Mouse (Mus musculus) T-cell, adult 2 months (primary cell): ENCODE results near the gene Lysmd2.
"Not testable (repeated sequence)": the region's sequence is repeated elsewhere in the genome, so short reads cannot be mapped to it uniquely, and the experiment has no call there.

Experiments
- DNase-seq: peaks from one replicate; pipeline ENCODE4 v3.0.0; 2022; ENCODE audit warnings: low spot score

Lysmd2 gene

GRCm38 (mm10) chr9:75626308-75626604 lies 715 bp downstream of the Lysmd2 start:
- no peak for DNase-seq

GRCm38 (mm10) chr9:75630823-75631454 lies 5.4 kb downstream of the Lysmd2 start:
- peak; percentile 10 for DNase-seq

- DNase-seq = no peak
Observed at GRCm38 (mm10) chr9:75632111-75632510, 6.6 kb downstream of the Lysmd2 start.

GRCm38 (mm10) chr9:75632902-75633301 lies 7.4 kb downstream of the Lysmd2 start:
- DNase-seq = no peak

GRCm38 (mm10) chr9:75633603-75634002 lies 8.1 kb downstream of the Lysmd2 start:
- DNase-seq = no peak

- DNase-seq = no peak
Observed at GRCm38 (mm10) chr9:75634226-75634625, 8.7 kb downstream of the Lysmd2 start.

- peak; percentile 23 for DNase-seq
Observed at GRCm38 (mm10) chr9:75645405-75645804, 19.9 kb downstream of the Lysmd2 start.

- DNase-seq = no peak
Observed at GRCm38 (mm10) chr9:75653981-75654911, 28.7 kb downstream of the Lysmd2 start.

GRCm38 (mm10) chr9:75656456-75656855 lies 30.9 kb downstream of the Lysmd2 start:
- not testable (repeated sequence) for DNase-seq

- DNase-seq = no peak
Observed at GRCm38 (mm10) chr9:75660917-75661316, 35.4 kb downstream of the Lysmd2 start.

GRCm38 (mm10) chr9:75665364-75665763 lies 39.8 kb downstream of the Lysmd2 start:
- DNase-seq = no peak

GRCm38 (mm10) chr9:75666612-75667011 lies 41.1 kb downstream of the Lysmd2 start:
- no peak for DNase-seq

GRCm38 (mm10) chr9:75672769-75673168 lies 47.2 kb downstream of the Lysmd2 start:
- no peak for DNase-seq

GRCm38 (mm10) chr9:75676226-75676625 lies 50.7 kb downstream of the Lysmd2 start:
- DNase-seq = no peak

- DNase-seq = no peak
Observed at GRCm38 (mm10) chr9:75678341-75678740, 52.8 kb downstream of the Lysmd2 start.

GRCm38 (mm10) chr9:75679629-75680028 lies 54.1 kb downstream of the Lysmd2 start:
- DNase-seq = no peak

GRCm38 (mm10) chr9:75680606-75681005 lies 55.1 kb downstream of the Lysmd2 start:
- no peak for DNase-seq

GRCm38 (mm10) chr9:75683426-75684191 lies 58.1 kb downstream of the Lysmd2 start, which contains the start of gene Scg3:
Scg3 (minus strand) TSS chr9:75684056.
- peak; percentile 1 for DNase-seq

GRCm38 (mm10) chr9:75684292-75684691 lies 58.8 kb downstream of the Lysmd2 start:
- DNase-seq = no peak

- DNase-seq = no peak
Observed at GRCm38 (mm10) chr9:75684772-75685171, 59.2 kb downstream of the Lysmd2 start.
